Mouse (Mus musculus): ENCODE measurements around the gene Ran. TPM values are rescaled to one million over a fixed set of nuclear protein-coding genes. Genes with fewer than 3 reads are reported as not detected.

The Ran gene
- total RNA-seq, 2 experiments from 2014 or later = 75.3 to 78.2 TPM

DNA sequence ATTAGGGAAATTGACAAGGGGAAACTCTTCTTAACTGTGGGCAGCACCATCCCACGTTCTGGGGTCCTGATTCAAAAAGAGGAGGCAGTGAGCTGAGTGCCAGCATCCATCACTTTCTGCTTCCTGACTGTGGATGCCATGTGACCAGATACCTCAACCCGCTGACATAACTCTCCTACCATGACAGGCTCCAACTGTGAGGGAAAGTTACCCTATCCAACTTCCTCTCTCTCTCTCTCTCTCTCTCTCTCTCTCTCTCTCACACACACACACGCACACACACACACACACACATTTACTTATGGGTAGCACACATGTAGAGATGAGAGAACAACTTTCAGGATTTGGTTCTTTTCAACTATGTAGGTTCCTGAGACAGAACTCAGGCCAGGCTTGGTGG lies 10.3 kb upstream of the Ran start:
- intact Hi-C loops (cut with DNase I; ENCODE audit: low total_unique reads) = no loop called here

DNA sequence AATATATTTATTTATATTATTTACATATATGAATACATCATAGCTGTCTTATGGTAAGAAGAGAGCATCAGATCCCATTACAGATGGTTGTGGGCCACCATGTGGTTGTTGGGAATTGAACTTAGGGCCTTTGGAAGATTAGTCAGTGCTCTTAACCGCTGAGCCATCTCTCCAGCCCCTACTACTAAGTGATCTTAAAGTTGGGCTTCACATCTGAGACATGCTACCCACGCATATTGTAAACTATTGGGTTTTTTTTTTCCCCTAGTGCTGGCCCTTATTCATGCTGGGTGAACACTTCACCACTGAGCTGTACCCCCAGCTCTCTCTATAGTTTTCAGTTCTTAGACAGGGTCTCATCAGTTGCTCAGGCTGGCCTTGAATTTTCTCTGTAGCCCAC lies 8.9 kb upstream of the Ran start:
- no peak for DNase-seq
- intact Hi-C loops (cut with DNase I; ENCODE audit: low total_unique reads) = no loop called here

More for the DNA sequence above, 10.3 kb upstream of the Ran start:
- no peak for DNase-seq

DNA sequence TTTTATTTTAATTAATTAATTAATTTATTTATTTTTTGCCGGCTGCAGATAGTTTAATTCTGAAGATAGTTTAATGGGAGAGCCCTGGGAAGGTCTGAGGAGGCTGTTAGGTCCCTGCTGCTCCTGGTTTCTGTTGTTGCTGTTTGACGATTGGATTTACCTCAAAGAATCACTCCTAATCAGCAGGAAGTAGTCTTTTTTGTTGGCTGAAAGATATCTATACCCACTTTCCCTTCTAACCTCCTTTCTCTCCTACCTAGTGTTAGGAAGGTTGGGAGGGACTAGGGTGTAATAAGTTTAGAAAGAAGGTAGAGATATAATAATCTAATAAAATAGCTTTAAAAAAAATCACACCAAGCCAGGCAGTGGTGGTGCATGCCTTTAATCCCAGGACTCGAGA lies 4.8 kb upstream of the Ran start:
- no peak for DNase-seq
- intact Hi-C loops (cut with DNase I; ENCODE audit: low total_unique reads) = no loop called here

DNA sequence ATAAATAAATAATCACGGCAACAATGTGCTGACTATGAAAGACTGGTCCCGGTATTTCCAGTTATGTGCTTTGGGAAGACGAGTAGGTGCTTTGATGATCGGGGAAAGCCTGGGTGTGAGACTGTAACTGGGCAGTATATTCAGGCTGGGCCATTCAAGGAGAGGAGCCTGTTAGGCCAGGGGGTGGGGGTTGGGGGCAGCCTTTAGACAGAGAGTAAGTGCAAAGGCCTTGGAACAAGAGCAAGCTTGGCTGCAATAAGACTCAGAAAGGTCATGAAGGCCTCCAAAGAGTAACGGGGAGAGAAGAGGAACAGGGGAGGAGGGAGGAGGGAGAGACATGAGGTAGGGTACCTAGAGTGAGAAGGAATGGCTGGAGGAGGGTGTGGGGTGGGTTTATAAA lies 4.3 kb upstream of the Ran start:
- intact Hi-C loops (cut with DNase I; ENCODE audit: low total_unique reads) = no loop called here
- DNase-seq = no peak

DNA sequence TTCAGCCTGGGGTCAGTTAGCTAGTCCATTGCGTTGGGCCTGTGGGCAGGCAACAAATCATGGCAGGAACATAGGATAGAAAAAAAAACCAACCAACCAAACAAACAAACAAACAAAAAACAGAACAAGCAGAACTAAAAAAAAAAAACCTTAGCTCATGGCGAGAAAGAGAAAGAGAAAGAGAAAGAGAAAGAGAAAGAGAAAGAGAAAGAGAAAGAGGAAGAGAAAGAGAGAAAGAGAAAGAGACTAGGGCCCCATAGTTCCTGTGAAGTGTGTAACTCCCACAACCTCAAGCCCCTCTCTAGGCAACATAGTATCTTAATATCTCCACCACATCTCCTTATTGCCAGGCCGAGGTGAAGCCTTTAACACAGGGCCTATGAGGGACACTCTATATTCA lies 3.5 kb upstream of the Ran start:
- no peak for DNase-seq
- intact Hi-C loops (cut with DNase I; ENCODE audit: low total_unique reads) = no loop called here

DNA sequence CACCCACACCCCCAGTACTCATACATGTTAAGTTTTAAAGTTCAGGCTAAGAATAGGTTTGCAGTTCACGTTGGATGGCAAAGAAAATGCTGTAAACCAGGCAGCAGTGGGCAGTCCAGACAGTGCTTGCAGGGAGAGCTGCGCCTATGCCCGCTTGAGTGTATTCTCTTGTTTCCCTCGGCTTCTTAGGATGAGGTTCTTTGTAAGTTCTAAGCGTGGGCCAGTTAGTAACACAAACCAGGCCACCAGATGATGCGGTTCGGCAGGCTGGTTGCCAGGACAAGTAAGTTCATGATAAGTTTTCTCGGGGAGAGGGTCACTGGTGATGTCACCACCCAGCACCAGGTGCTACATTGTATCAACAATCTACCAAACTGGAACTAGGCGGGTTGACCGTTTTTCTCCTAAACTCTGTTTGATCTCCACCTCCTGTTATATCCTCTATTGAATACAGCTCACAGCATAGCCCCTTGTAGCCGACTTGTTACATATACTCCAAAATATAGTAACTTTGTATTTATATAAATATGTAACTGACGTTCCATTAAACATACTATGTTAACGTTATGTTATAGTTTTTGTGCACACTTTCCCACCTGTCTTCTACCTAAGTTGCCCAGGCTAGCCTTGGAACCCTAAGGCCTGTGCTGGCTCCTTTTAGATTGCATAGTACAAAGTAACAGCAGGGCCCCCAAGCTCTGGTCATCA lies 933 bp upstream of the Ran start:
- no peak for DNase-seq
- intact Hi-C loops (cut with DNase I; ENCODE audit: low total_unique reads) = no loop called here

DNA sequence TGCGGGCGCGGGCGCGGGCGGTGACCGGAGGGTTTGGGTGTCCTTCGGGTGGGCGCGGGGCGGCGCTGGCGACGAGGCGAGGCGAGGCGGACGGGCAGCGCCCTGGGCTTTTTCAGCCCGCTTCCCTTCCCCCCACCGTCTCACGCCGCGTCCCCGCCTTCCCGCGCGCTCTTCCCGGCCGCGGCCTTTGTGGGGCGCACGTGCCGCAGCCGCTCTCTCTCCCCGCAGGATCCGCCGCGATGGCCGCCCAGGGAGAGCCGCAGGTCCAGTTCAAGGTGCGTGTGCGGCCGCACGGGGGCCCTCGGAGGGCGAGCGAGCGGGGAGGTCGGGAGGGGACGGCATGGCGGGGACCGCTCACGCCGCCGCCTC lies 415 bp downstream of the Ran start:
- DNase-seq = no peak
- intact Hi-C loops (cut with DNase I; ENCODE audit: low total_unique reads) = no loop called here

DNA sequence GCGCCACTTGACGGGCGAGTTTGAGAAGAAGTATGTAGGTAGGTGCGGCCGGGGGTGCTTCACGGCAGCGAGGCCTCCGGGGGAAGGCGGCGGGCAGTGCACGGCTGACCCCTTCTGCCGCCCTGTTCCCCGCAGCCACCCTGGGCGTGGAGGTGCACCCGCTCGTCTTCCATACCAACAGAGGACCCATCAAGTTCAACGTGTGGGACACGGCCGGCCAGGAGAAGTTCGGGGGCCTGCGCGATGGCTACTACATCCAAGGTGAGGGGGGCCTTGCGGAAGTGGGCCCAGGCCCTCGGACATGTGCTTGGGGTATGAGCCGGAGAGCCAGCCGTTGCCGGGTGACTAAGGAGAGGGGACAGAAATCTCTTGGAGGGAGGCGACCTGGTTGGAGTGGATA lies 862 bp downstream of the Ran start:
- intact Hi-C loops (cut with DNase I; ENCODE audit: low total_unique reads) = no loop called here
- no peak for DNase-seq

DNA sequence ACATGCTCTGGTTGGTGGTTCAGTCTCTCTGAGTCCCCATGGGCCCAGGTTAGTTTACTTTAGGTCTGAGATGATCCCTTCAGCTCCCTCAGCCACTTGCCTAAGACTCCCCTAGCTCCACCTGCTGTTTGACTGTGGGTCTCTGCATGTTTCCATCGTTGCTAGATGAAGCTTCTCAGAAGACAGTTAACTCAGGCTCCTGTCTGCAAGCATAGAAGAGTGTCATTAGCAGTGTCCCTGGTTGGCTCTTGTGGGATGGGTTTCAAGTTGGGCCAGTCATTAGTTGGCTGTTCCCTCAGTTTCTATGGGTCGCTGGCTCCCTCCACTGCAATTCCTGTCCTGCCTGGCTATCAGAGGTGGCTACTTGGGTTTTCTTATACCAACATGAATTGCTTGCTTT lies 5.2 kb downstream of the Ran start:
- intact Hi-C loops (cut with DNase I; ENCODE audit: low total_unique reads) = no loop called here
- no peak for DNase-seq

DNA sequence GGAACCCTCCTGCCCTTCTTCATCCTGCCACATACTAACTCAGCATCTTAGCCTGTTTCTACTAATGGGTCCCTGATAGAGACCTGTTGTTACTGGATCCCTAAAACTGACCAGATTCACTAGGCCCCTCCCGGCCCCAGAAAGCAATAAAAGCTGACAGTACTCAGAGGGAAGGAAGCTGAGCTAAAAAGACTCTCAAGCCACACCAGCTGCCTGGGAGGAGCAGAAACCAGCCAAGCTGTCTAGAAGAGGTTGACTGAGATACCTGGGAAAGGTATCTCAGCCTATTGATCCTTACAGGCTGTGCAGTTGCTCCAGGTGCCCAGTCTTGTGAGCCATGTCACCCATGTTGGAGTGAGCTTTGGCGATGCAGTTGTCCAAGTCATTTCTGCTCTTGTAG lies 5.9 kb downstream of the Ran start:
- intact Hi-C loops (cut with DNase I; ENCODE audit: low total_unique reads) = no loop called here
- no peak for DNase-seq

DNA sequence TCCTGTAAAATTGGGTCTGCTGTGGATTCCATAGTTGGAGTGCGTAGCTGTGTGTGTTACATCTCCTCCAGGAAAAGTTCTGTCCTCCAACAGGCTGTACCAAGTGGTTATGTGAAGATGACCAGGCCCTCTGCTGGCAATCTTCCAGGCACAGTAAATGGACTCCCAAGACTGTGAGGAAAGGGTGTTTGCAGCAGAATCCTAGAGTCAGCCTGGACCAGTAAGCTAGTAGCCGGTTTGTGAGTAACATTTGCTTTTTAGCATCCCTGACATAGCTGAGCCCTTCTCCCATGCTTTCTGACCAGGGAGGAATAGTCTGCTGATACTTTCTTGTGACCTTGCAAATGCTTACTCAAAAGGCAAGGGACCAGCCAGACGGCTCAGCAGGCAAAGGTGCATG lies 6.3 kb downstream of the Ran start:
- no peak for DNase-seq
- intact Hi-C loops (cut with DNase I; ENCODE audit: low total_unique reads) = no loop called here

DNA sequence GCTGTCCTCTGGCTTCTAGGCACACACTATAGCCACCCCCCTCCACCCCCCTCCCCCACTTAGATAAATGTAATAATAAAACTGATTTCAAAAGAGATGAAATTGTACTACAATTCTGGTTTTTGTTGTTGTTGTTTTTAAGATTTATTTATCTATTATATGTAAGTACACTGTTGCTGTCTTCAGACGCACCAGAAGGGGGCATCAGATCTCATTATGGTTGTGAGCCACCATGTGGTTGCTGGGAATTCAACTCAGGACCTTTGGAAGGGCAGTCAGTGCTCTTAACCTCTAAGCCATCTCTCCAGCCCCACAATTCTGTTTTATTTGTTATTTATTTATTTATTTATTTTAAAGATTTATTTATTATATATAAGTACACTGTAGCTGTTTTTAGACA lies 6.8 kb downstream of the Ran start:
- no peak for DNase-seq
- intact Hi-C loops (cut with DNase I; ENCODE audit: low total_unique reads) = no loop called here

DNA sequence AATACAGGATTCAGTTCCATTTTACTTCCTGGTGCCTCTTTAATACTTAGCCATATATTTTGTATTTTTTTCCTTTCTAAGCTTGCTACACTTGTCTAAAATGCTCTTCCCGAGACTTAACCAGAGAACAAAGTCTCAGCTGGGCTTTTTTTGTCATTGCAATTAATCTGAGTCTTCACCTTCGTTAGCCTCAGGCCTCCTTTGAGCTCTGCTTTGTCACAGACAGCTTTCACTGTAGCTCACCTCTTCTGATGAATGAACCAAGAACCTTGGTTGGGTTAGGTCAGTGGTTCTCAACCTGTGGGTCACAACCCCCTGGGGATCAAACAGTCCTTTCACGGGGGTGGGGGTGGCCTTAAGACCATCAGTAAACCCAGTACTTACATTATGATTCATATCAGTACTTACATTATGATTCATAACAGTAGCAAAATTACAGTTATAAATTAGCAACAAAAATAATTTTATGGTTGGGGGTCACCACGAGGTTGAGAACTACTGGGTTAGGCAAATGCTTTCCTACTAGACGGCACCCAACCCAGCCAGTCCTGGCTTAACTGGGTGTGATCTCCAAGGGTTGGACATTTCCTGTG lies 9.4 kb downstream of the Ran start:
- DNase-seq = no peak
- intact Hi-C loops (cut with DNase I; ENCODE audit: low total_unique reads) = no loop called here

DNA sequence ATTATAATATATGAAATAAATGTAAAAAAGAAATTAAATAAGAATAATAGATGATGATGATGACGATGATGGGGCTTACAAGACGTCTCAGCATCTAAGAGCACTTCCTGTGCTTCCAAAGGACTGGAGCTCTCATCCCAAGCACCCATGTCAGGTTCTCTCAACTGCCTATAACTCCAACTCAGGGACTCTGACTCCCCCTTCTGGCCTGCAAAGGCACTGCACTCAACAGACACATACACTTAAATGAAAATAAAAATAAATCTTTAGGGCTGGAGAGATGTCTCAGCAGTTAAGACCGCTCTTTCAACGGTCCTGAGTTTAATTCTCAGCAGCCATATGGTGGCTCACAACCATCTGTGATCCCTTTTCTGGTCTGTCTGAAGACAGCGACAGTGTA lies 16.8 kb downstream of the Ran start:
- no peak for DNase-seq
- intact Hi-C loops (cut with DNase I; ENCODE audit: low total_unique reads) = no loop called here

DNA sequence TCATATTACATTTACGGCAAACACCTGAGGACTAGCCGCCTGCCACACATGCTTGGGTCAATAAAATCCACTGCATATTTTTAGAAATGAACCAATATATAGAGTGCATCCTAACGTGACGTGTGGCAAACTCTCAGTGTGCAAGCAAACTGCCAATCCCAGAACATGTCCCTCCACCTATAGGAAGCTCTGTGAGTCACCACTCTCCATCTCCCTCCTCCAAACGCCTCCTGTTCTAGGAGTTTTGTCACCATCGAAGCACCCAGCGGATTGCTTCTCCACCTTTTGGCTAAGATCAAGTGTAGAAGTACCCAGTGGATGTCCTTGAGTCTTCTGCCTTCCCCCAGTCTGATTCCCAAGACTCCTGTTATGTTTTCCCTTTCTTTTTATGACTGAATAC lies 17.9 kb downstream of the Ran start:
- DNase-seq = no peak
- intact Hi-C loops (cut with DNase I; ENCODE audit: low total_unique reads) = no loop called here

DNA sequence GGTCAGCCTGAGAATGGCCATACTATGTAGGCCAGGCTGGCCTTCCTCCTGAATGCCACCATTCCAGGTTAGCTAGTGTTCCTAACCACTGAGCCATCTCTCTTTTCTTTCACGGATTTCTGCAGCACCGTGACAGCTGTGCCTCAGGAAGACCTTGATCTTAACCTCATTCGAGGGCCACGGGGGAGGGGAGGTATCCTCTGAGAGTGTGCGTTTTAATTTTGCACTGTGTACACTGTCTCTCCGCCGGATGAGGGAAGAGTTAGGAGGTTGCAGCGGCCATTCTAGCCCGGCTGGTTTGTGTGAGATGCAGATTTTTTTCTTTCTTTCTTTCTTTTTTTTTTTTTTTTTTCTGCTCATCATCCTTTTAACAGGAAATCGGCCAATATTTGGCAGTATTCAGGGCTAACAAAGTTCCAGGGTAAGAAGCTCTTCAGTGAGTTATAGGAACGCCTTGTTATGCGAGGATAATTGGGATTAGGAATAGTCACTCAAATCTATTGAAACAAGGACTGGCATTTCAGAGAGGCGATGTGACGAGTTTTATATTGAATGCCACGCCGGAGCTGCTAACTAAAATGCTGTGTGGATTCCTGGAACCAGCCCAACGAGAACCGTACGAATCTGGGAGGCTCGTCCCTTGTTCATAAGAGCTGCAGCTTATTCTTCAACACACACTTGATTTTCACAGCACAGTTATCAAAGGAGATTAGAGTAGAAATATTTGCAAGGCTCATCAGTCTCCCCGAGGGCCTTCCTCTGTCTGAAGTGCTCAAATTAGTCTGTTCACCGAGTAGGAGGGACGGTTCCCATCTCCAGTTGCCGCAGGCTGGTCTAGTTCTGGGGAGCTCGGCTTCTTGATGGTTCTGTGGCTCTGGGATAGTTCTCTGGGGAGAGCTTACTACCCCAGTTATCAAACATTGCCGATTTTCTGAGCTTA lies 26.0 kb downstream of the Ran start:
- intact Hi-C loops (cut with DNase I; ENCODE audit: low total_unique reads) = no loop called here
- DNase-seq = no peak

DNA sequence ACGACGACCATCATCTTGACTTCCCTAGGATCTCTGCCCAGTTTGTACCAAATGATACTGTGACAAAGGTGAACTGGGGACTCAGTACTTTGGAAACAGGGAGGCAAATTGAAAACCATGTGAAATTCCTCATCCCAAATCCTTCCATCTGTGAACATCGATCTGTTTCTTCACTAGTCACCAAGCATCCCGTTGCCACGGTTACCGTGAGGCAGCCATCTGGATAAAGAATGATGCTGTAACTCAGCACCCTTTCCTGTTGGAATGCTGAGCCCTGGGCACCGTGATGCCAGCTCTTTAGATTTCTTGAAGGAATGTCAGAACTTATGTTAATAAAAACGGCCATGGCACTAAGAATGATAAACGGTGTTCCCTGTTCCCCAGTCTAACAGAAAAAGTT lies 29.5 kb downstream of the Ran start:
- intact Hi-C loops (cut with DNase I; ENCODE audit: low total_unique reads) = no loop called here
- DNase-seq = no peak

DNA sequence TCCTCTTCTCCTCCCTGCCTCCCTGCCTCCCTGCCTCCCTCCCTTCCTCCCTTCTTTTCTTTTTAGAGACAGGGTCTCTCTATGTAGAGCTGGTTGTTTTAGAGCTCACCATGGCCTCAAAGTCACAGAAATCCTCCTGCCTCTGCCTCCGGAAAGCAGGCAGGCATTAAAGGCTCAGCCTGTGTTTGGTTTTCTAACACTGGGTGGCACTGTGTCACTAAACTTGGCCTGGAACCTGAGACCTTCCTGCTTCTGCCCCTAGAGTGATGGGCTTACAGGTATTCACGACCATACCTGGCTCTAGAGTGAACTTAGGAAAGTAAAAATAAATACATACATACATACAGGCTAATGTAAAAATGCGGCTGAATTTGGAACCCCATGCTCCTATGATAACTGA lies 32.0 kb downstream of the Ran start:
- DNase-seq = no peak
- intact Hi-C loops (cut with DNase I; ENCODE audit: low total_unique reads) = no loop called here

DNA sequence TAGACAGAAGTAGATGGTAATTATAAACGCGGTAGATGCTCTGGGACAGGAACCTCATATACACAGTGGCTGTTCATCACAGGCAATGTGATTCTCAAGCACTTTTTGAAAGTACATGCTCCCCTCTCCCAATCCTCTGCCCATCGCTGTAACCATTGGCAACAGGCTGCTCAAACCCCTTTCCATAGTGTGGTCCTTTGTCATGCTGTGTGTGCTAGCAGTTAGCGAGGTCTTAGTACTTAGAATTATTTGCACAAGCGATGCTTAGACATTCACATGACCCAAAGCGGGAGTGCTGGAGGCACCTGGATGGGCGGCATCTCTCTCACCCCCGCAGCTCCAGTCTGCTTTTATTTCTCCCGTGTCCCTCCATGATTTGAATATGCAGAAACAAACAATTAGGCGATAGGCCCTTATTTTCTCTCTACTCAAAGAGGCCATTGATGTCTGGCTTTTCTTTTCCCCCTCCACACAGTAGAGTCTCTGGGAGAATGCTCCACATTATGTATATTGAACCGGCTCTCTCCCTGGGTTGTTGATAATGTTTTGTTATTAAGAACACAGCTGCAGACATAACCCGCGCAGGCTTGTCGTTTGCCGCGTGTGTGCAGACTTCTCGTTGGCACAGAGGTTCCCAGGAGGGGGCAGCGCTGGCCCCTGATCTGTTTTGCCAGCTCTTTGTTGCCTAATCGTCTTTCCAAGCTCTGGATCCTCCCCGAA lies 32.9 kb downstream of the Ran start:
- intact Hi-C loops (cut with DNase I; ENCODE audit: low total_unique reads) = no loop called here

DNA sequence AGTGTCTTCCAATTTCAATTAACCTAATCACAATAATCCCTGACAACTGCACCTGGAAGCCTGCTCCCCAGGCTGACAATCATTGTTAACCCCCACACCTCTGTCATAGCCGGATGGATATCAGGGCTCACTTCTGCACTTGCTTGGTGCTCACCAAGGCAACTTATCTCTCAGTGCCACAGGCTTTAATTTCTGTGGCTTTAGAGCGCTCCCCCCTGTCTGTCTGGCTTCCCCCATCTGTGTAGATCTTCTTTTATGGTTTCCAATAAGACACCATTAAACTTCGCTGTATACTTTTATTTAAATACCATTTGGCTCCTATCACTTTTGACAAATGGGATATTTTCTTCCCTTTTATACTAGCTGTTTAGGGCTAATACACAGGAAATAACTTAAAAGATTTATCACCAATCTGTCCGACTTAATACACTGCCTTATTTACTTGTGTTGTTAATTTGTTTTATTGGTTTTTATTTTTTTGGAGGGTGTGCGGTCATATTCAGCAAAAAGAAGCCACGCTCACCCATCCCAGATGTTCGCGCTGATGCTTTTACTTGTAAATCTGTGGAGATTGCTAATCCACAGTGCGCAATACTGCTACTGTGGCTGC lies 34.9 kb downstream of the Ran start:
- no peak for DNase-seq
- intact Hi-C loops (cut with DNase I; ENCODE audit: low total_unique reads) = no loop called here

More for the DNA sequence above, 32.9 kb downstream of the Ran start:
- no peak for DNase-seq

All from gastrocnemius, postnatal 14 days (tissue).